Mouse (Mus musculus) hindbrain, postnatal 0 days (tissue): ENCODE measurements around the gene Mrm1. TPM values are rescaled to one million over a fixed set of nuclear protein-coding genes. Genes with fewer than 3 reads are reported as not detected.
"Not testable (repeated sequence)": the region's sequence is repeated elsewhere in the genome, so short reads cannot be mapped to it uniquely, and the experiment has no call there.

Experiments used
- ATAC-seq: fragments of 200-750 bp; cut with Nextera tagmentation; 2 replicates; pipeline ENCODE4 v1.8.0; 2017; ENCODE audit warnings: mild to moderate bottlenecking, moderate TSS enrichment, moderate library complexity
- DNase-seq: peaks from one replicate; pipeline ENCODE4 v3.0.0-alpha.2; 2015; ENCODE audit warnings: low spot score
- H3K27ac ChIP-seq: fragments of 300-500 bp; sonication (generic); 2 replicates; pipeline ENCODE4 v1.5.1; 2014; ENCODE audit warnings: mild to moderate bottlenecking
- H3K27me3 ChIP-seq: fragments of 300-500 bp; sonication (generic); 2 replicates; pipeline ENCODE4 v1.6.1; 2014; ENCODE audit warnings: low read length, mixed read lengths; ENCODE audit not compliant: insufficient read depth
- H3K36me3 ChIP-seq: fragments of 300-500 bp; sonication (generic); 2 replicates; pipeline ENCODE4 v1.6.1; 2014; ENCODE audit warnings: low read length, mixed read lengths; ENCODE audit not compliant: insufficient read depth
- H3K4me1 ChIP-seq: fragments of 300-500 bp; sonication (generic); 2 replicates; pipeline ENCODE4 v1.6.1; 2014; ENCODE audit warnings: antibody characterized with exemption, low read length, mixed read lengths; ENCODE audit not compliant: insufficient read depth
- H3K4me2 ChIP-seq: fragments of 300-500 bp; sonication (generic); 2 replicates; pipeline ENCODE4 v1.6.1; 2014; ENCODE audit warnings: low read depth, mild to moderate bottlenecking, low read length, moderate library complexity, mixed read lengths
- H3K4me3 ChIP-seq: fragments of 300-500 bp; sonication (generic); 2 replicates; pipeline ENCODE4 v1.5.1; 2014; ENCODE audit warnings: low read length
- H3K9ac ChIP-seq: fragments of 300-500 bp; sonication (generic); replicated peaks from 2 replicates; pipeline ENCODE4 v1.6.1; 2014; ENCODE audit warnings: mild to moderate bottlenecking, low read length, moderate library complexity, mixed read lengths
- H3K9me3 ChIP-seq: fragments of 300-500 bp; sonication (generic); 2 replicates; pipeline ENCODE4 v1.6.1; 2016; ENCODE audit warnings: low read length, mixed read lengths
- CTCF ChIP-seq: IDR thresholded peaks from 2 replicates; pipeline ENCODE4 v1.5.1; 2016; ENCODE audit warnings: antibody characterized with exemption, control low read depth, low read depth
- WGBS: fragments of 180-500 bp; shearing (Covaris S2); extraction: QIAGEN DNeasy Blood & Tissue Kit; methylation state at CpG from one replicate; pipeline ENCODE4 v1.1.7; 2014; 5-methylcytosine and 5-hydroxymethylcytosine counted together
- polyA plus RNA-seq: library from polyadenylated mRNA; unstranded; fragments of >200 nt; fragmentation: Nextera tagmentation; extraction: Ambion mirVana; gene quantifications from 2 replicates; pipeline ENCODE4 v1.2.1, GENCODE M21; 2015
- total RNA-seq: library from RNA; depleted of rRNA; stranded (reverse); fragments of >200 nt; gene quantifications from 2 replicates; pipeline ENCODE4 v1.2.3, GENCODE M21; 2014

Mrm1 gene
- total and polyA plus RNA-seq, 2 experiments from 2014 or later = 17.1 to 23.0 TPM

GRCm38 (mm10) chr11:84846741-84847474 is 27.6 kb upstream of the Mrm1 start:
- Histone ChIP-seq H3K4me1 (no peaks in the 10 kb centered on the region), H3K4me2 (no peak overlapping the region), H3K27me3 (no peaks in the 10 kb centered on the region), H3K9me3 (no peaks in the 10 kb centered on the region), H3K36me3 (peaks cover 19% of the 10 kb centered on the region), H3K4me3 (no peak overlapping the region), H3K9ac (no peak overlapping the region), H3K27ac (no peak overlapping the region)
- ATAC-seq = no peak
- 94% methylated on average over 15 of the region's 15 CpGs for WGBS
- TF ChIP-seq CTCF = no peak
- no peak for DNase-seq

- no peak for ATAC-seq
- Histone ChIP-seq H3K36me3 (peaks cover 42% of the 10 kb centered on the region), H3K4me3 (no peak overlapping the region)
Observed at GRCm38 (mm10) chr11:84839330-84839729, 20.0 kb upstream of the Mrm1 start.

GRCm38 (mm10) chr11:84829495-84829894 is 10.2 kb upstream of the Mrm1 start:
- 81% methylated on average over 11 of the region's 11 CpGs for WGBS
- not testable (repeated sequence) for H3K36me3 ChIP-seq, DNase-seq, ATAC-seq, H3K9me3 ChIP-seq, H3K4me1 ChIP-seq, H3K27me3 ChIP-seq
- peak overlapping the region; percentile 65 for H3K4me3 ChIP-seq
- H3K9ac ChIP-seq = peak overlapping the region; percentile 64; the same call in 1 of the 2 replicates
- H3K27ac ChIP-seq = peak overlapping the region; percentile 81
- peak overlapping the region; percentile 93 for H3K4me2 ChIP-seq

More at GRCm38 (mm10) chr11:84839330-84839729, 20.0 kb upstream of the Mrm1 start:
- H3K9ac ChIP-seq = no peak overlapping the region
- no peaks in the 10 kb centered on the region for H3K9me3 ChIP-seq
- H3K4me1 ChIP-seq = no peaks in the 10 kb centered on the region
- TF ChIP-seq CTCF = no peak
- no peaks in the 10 kb centered on the region for H3K27me3 ChIP-seq
- no peak overlapping the region for H3K27ac ChIP-seq
- WGBS = 95% methylated on average over 2 of the region's 2 CpGs
- no peak overlapping the region for H3K4me2 ChIP-seq
- DNase-seq = no peak

GRCm38 (mm10) chr11:84828516-84829399 is 9.4 kb upstream of the Mrm1 start, which contains the start of gene Dhrs11:
Gene Dhrs11, minus strand, starts transcription at chr11:84828994.
- 1% methylated on average over 61 of the region's 62 CpGs for WGBS
- no peaks in the 10 kb centered on the region for H3K9me3 ChIP-seq
- peak within 1 kb of the TSS; percentile 65 for H3K4me3 ChIP-seq
- ATAC-seq (peak; percentile 95), DNase-seq (peak; percentile 91)
- no peaks in the 10 kb centered on the region for H3K27me3 ChIP-seq
- H3K4me2 ChIP-seq = peak within 1 kb of the TSS; percentile 93
- H3K4me1 ChIP-seq = peaks cover 3% of the 10 kb centered on the region; the same call in 1 of the 2 replicates
- H3K27ac ChIP-seq = peak within 1 kb of the TSS; percentile 81
- H3K36me3 ChIP-seq = peaks cover 3% of the 10 kb centered on the region; the same call in 1 of the 2 replicates
- TF ChIP-seq CTCF = no peak
- H3K9ac ChIP-seq = peak within 1 kb of the TSS; percentile 64

GRCm38 (mm10) chr11:84827901-84828503 is 8.7 kb upstream of the Mrm1 start:
- DNase-seq = no peak
- Histone ChIP-seq H3K36me3 (no peaks in the 10 kb centered on the region; the same call in 1 of the 2 replicates), H3K9me3 (no peaks in the 10 kb centered on the region), H3K4me1 (peaks cover 3% of the 10 kb centered on the region; the same call in 1 of the 2 replicates), H3K4me3 (peak overlapping the region; percentile 65), H3K4me2 (peak overlapping the region; percentile 93), H3K27me3 (no peaks in the 10 kb centered on the region), H3K27ac (0 out of 2 replicates have a peak overlapping the region, but pooled peaks have one; percentile 81), H3K9ac (peak overlapping the region; percentile 64)
- WGBS = 38% methylated on average over 3 of the region's 3 CpGs
- TF ChIP-seq CTCF = no peak
- ATAC-seq = no peak

GRCm38 (mm10) chr11:84827492-84827891 is 8.2 kb upstream of the Mrm1 start:
- 0 out of 2 replicates have a peak overlapping the region, but pooled peaks have one; percentile 8 for H3K4me2 ChIP-seq

More at GRCm38 (mm10) chr11:84827492-84827891, 8.2 kb upstream of the Mrm1 start:
- no peaks in the 10 kb centered on the region for H3K27me3 ChIP-seq
- H3K36me3 ChIP-seq = no peaks in the 10 kb centered on the region; the same call in 1 of the 2 replicates
- ATAC-seq (no peak), DNase-seq (no peak)
- no peak overlapping the region for H3K4me3 ChIP-seq
- H3K9ac ChIP-seq = no peak overlapping the region
- H3K27ac ChIP-seq = no peak overlapping the region
- no peak for TF ChIP-seq CTCF
- H3K4me1 ChIP-seq = peaks cover 3% of the 10 kb centered on the region; the same call in 1 of the 2 replicates
- no peaks in the 10 kb centered on the region for H3K9me3 ChIP-seq
